Mouse (Mus musculus) CD8-positive naive resting alpha-beta T cell, adult 2 months (primary cell): ENCODE results near the gene Csmd2.

Experiments used
- DNase-seq, 2 experiments: peaks; one replicate each; pipeline ENCODE4 v3.0.0; 2022; ENCODE audit warnings: low read depth in 2 of 2, low spot score in 2 of 2

The Csmd2 gene

GRCm38 (mm10) chr4:128139991-128140390, 152.3 kb downstream of the Csmd2 start:
- DNase-seq = no peak

- DNase-seq = no peak
Measured at GRCm38 (mm10) chr4:128141161-128142101, 153.8 kb downstream of the Csmd2 start.

- DNase-seq = no peak
Measured at GRCm38 (mm10) chr4:128142279-128142678, 154.6 kb downstream of the Csmd2 start.

GRCm38 (mm10) chr4:128143147-128143546, 155.5 kb downstream of the Csmd2 start:
- no peak for DNase-seq

GRCm38 (mm10) chr4:128149524-128149923, 161.9 kb downstream of the Csmd2 start:
- DNase-seq = no peak

GRCm38 (mm10) chr4:128152066-128152465, 164.4 kb downstream of the Csmd2 start:
- DNase-seq = no peak

- no peak for DNase-seq
Measured at GRCm38 (mm10) chr4:128153144-128153543, 165.5 kb downstream of the Csmd2 start.

GRCm38 (mm10) chr4:128155226-128155625, 167.6 kb downstream of the Csmd2 start:
- DNase-seq = no peak

GRCm38 (mm10) chr4:128160656-128161055, 173.0 kb downstream of the Csmd2 start:
- DNase-seq = no peak

- no peak for DNase-seq
Measured at GRCm38 (mm10) chr4:128170181-128170580, 182.5 kb downstream of the Csmd2 start.

- DNase-seq = no peak
Measured at GRCm38 (mm10) chr4:128171233-128171632, 183.6 kb downstream of the Csmd2 start.

- DNase-seq = no peak
Measured at GRCm38 (mm10) chr4:128171701-128172100, 184.0 kb downstream of the Csmd2 start.

- DNase-seq = no peak
Measured at GRCm38 (mm10) chr4:128178974-128179373, 191.3 kb downstream of the Csmd2 start.

GRCm38 (mm10) chr4:128179581-128179980, 191.9 kb downstream of the Csmd2 start:
- no peak for DNase-seq

- DNase-seq = no peak
Measured at GRCm38 (mm10) chr4:128184747-128185146, 197.1 kb downstream of the Csmd2 start.

GRCm38 (mm10) chr4:128194454-128194853, 206.8 kb downstream of the Csmd2 start:
- no peak for DNase-seq

- no peak for DNase-seq
Measured at GRCm38 (mm10) chr4:128217991-128218595, 230.4 kb downstream of the Csmd2 start.

GRCm38 (mm10) chr4:128224453-128224852, 236.8 kb downstream of the Csmd2 start:
- no peak for DNase-seq

GRCm38 (mm10) chr4:128227377-128228316, 240.0 kb downstream of the Csmd2 start:
- no peak for DNase-seq

- DNase-seq = no peak
Measured at GRCm38 (mm10) chr4:128233458-128233857, 245.8 kb downstream of the Csmd2 start.

- no peak for DNase-seq
Measured at GRCm38 (mm10) chr4:128239113-128239512, 251.5 kb downstream of the Csmd2 start.
